Mouse (Mus musculus): ENCODE measurements around the gene Pde11a.
"Not testable (repeated sequence)": the region's sequence is repeated elsewhere in the genome, so short reads cannot be mapped to it uniquely, and the experiment has no call there.

Pde11a gene

DNA sequence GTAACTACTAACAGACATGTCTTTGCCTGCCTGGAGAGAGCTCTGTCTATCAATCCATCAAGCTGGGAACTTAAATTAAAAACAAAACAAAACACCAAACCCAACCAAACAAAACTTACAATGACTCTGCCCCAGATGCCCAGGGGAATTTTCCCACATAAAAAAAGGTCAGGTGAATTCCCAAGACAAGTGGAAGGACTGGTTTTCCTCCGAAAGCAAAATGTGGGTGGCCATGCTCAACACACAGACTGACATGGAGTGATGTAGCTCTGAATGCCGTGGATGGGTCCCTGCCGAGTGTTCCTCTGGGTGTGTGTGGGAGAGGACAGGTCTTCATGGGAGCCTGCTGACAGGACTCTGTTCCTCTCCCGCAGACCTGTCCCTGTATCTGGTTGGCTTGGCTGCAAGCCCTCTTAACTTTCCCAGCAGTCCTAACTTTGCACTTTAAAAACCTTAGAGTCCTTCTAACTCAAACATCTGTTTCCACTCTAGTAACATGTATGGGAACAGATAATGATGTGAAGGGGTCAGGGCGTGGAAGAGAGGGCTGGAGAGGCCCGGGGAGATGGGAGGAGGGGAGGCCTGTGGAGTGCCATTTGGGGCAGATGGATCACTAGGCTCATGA is 346.9 kb downstream of the Pde11a start:
- DNase-seq (ENCODE audit: low read depth, low spot score) = no peak

DNA sequence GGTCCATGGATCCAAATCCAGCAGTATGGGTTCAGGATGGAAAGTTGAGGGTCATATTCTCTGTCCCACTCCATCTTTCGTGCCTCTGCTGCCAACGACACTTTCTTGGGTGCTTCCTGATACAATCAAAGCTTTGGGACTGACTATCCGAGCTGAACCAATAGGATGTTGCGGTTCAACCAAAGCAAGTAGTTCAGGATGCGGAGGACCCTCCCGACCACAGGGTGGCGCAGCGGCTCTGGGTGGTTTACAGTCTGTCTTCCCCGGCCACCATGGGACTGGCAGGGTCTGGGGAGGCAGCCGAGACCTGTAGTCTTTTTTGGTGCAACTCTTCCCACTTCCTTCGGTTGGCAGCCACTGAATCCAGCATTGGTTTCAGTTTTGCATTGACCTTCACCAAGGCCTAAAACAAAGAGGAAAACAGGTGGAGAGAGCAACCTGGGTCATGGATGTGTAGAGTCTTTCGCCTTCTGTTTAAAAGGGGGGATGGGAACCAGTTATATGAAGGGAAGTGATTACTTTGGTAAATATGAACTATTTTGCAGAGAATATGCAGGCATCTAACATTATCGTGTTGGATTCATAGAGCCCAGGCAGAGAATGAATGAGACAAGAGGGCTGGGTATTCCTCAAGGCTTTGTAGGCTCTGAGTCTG is 347.6 kb downstream of the Pde11a start:
- DNase-seq (ENCODE audit: low read depth, low spot score) = peak; percentile 45

DNA sequence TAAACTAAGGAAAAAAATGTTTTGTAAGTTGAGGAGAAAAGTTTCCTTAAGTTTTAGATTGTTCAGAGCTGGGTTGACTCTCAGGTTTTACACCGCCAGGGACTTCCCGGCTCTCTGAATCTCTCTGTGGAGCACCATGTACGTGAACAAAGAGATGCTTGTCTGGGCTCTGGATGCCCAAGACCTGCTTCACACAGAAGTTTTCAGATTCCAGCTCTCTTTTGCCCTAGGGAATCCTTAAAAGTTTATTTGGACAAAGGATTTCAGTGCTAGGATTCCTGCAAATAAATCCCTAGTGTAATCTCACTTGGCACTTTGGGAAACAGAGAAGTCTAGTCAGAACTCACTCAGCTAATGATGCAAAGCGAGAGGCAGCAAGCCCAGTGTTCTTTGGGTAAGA is 348.9 kb downstream of the Pde11a start:
- no peak for DNase-seq (ENCODE audit: low read depth, low spot score)

DNA sequence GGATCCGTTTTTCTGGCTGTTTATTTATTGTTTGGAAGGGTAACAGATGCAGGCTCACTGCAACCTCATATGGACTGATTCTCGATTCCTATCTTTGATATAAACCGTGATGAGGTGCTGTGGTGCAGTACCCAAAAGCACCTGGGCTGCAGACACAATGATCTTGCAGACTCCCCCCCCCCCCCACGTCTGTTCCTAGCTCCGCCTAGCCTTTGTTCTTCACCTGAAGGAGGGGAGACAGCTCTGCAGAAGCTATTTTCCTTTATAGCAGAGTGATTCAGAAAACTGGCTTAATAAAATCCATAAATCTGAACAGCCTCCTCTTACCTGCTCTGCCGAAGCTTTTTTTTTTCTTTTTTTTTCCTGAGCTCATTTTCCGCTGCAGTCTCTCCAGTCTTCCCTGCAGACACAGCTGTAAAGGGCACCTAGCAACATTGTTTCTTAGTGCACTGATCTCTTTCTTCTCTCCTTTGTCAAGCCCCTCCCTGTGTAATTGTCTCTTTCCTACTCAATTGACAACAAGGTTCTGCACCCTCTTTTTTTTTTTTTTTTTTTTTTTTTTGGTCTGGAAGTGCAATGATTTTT is 349.7 kb downstream of the Pde11a start:
- DNase-seq (ENCODE audit: low read depth, low spot score) = peak; percentile 47

DNA sequence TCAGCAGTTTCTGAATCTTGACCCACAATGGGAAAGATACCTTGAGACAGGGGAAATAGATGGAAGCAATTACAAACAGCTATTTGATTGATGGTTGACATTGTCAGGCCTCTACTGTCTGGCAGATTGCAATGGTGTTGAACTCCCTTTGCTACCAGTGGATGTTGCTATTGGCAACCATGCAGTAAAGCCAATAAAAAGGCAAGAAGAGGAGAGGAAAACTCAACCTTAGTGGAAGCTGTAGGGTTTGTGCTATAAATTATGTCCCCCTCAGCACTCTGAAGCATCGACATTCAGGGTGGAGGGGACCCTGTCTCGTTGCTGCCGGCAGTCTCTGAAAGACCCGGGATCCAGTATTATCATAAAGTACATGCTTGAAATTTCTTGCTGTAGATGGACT is 350.2 kb downstream of the Pde11a start:
- DNase-seq (ENCODE audit: low read depth, low spot score) = peak; percentile 58

DNA sequence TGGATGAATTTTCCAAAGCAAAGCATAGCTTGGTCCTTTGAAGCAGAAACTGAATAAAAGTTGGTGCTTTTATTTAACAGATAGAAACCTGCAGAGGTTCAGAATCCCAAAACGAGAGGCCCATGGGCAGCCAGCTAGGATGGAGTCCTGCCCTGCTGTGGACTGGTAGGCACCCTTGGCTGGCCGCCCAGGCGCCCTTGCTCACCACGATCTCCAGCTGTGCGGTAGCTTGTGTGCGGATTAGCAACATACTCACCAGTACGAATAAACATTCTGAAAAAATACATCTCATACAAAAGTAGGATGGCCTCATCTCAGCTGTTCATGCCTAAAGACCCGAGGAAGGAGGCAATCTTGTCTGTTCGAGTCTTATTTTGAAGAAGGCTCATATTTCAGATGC is 350.8 kb downstream of the Pde11a start:
- DNase-seq (ENCODE audit: low read depth, low spot score) = no peak

DNA sequence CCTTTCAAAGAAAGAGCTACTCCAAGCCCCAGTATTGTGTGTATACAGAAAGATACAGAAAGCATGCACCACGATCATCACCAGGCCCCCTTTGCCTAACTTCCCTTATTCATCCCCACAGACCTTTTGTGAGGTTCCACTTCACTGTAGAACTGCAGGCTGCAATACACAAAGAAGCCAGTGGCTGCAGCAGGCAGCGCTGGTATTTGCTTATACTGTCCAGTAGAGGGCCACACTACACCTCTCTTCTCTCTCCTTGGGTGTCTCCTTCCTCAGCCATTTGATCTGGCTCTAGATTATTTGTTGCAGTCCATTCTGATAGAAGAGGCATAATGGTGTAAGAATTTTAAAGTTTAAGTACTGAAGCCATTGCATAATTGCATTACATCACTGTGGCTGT is 353.4 kb downstream of the Pde11a start:
- DNase-seq (ENCODE audit: low read depth, low spot score) = peak; percentile 89

DNA sequence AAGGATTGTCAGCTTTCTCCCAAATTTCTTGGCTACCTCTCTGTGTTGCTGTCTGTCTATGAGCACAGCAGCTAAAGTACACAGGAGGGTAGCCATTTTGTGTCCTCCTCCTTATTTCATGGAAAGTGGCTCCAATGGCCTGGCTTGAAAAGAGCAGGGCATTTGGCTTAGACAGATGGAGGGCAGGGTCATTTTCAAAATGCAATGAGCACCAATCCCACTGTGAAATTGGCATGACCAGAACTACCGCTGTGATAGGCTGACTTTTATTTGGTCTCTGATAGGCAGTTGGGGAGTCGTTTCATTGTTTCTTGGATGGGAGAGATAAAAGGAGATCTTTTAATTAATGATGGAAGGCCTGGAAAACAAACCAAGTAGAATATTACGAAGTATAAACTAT is 354.7 kb downstream of the Pde11a start:
- no peak for DNase-seq (ENCODE audit: low read depth, low spot score)

DNA sequence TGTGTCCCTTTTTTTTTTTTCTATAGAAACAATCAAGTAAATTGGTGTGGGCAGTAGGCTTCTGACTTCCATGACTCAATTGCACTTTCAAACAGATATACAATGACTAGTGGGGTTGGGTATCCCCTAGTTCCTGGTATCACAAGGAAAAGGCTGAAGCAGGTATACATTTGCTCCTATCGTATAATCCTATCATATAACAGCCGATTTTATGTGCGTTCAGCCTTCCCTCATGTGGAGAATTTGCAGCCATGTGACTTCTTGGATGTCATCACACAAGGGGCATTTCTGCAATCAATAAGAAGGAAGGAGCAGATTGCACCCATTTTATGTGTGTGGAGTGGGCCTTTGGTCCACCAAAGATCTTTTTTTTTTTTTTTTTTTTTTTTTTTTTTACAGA is 355.5 kb downstream of the Pde11a start:
- no peak for DNase-seq (ENCODE audit: low read depth, low spot score)

DNA sequence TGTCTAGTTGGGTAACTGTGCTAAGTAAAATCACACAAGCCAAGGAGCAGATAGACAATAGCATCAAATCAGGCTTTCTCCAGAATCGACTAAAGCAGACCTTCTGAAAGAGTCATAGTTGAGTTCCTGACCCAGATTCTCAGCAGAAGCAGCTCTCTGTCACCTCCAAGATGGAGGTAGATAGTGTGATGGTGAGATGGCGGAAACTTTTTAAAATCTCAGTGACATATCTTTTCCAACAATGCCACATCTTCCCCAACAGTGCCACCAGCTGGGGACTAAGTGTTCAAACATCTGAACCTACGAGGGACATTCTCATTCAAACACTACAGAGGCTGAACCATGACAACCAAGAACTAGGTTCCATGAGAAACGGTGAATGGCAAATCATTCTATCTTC is 355.9 kb downstream of the Pde11a start:
- no peak for DNase-seq (ENCODE audit: low read depth, low spot score)

DNA sequence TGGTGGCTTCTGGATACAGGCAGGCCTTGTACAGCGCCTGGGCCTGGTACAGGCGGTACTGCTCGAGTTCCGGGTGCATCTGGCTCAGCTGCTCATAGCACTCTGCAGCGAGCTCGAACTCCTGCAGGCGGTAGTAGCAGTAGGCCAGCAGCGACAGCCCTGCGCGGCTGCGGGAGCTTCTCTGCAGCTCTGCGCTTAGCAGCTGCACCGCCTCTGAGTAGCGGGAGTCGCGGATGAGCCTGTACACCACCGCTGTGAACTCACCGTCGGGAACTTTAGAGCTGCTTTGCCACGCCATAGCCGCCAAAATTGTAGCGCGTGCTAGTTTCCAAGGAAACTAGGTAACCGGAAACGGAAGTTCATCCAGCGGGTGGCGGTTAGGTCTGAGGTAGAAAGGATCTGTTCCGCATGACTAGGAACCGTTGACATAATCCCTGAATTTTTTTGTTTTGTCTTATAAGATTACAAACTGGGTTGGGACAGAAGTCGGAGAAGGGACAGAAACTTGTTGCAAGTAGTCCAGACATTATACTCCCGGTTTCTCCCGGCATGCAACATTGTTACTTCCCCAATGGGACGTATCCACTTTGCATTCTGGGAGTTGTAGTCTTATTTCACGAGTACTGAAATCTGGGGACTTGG is 357.0 kb downstream of the Pde11a start, which contains the start of gene Ttc30a1:
Ttc30a1 (minus strand) TSS at position 528 of the 642 bp plus-strand sequence.
- DNase-seq (ENCODE audit: low read depth, low spot score) = peak; percentile 92

DNA sequence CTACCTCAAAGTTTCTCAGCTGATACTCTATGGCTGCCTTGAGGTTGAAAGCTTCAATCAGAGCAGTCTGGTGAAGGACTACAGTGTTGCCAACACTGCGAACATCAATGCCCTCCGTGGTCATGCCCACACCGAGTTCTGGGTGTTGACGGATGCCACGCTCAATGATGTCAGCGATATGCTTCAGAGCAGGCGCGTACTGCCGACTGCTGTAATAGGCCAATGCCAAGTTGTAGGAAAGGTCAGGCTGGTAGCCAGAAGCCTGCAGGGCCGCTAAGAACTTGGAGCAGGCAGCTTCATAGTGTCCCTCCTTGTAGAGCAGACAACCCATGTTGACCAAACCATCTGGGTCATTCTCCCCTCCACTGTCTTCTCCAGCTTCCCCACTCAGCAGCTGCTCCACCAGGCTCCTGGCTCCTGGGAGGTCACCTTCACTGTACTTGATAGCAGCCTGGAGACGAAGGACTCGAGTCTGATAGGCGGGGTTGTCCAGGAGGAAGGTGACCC is 357.6 kb downstream of the Pde11a start:
- DNase-seq (ENCODE audit: low read depth, low spot score) = not testable (repeated sequence)

DNA sequence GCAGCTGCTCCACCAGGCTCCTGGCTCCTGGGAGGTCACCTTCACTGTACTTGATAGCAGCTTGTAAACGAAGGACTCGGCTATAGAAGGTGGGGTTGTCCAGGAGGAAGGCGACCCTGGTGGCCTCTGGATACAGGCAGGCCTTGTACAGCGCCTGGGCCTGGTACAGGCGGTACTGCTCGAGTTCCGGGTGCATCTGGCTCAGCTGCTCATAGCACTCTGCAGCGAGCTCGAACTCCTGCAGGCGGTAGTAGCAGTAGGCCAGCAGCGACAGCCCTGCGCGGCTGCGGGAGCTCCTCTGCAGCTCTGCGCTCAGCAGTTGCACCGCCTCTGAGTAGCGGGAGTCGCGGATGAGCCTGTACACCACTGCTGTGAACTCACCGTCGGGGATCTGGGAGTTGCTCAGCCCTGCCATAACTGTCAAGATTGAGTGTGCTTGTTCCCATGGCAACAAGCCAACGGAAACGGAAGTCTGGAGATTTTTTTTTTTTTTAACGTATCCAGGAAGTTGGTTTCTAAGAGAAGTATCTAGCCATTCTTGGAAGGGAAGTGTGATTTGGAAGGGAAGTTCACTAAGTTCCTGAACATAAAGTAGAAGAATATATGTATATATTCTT is 360.7 kb downstream of the Pde11a start, which contains the start of gene Ttc30a2:
Ttc30a2 (minus strand) TSS at position 419 of the 617 bp plus-strand sequence.
- peak; percentile 25 for DNase-seq (ENCODE audit: low read depth, low spot score)

DNA sequence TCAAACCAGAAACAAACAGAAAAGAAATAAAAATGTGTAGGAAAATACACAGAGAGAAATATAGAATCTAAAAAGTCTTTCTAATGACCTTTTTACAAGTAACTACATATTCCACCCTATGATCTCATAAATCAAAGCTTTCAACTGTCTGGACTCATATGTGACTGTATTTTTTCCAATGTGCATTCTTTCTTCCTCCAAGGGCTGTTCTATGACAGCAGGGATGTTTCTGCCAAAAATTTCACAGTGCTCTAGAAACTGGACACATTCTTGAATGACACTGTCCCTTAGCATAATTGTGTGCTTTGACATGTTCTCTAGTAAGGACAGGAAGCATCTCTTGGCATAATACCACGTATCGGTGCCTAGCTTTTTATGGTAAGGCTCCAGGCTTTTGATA is 362.5 kb downstream of the Pde11a start:
- not testable (repeated sequence) for DNase-seq (ENCODE audit: low read depth, low spot score)

DNA sequence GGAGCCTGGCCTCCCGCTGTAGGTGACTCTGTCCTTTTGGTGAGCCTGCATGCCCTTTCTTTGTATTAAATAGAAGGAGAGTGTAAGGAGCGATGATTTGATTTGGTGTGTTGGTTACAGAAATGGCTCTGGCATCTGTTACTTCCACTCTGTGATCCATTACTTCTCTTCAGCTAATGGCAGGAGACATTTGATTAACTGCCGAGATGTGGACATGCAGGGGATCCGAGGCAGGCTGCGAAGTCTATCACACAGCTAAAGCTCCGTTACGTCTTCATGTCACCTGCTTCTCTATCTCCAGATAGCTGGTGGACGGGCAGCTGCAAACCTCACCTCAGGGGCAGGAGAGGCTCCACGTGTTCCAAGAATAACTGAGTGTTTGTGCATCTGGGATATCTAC is 364.4 kb downstream of the Pde11a start:
- no peak for DNase-seq (ENCODE audit: low read depth, low spot score)

DNA sequence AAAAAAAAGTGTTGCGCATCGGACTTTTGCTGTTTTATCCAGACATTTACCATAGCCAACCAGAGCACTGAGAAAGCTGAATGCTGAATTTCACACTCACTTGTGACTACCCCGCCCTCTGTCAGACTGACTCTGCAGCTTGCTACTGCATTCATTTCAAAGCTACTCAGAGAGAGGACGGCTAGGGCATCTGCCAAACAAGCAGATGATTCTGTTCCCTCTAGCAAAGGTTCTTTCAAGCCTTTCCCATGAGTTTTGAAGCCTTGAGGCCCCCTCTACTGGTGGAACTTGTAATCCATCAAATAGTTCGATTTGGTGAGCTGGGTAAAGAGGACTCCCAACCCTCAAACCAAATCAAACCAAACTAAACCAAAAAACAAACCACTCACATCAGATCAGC is 373.6 kb downstream of the Pde11a start:
- peak; percentile 94 for DNase-seq (ENCODE audit: low read depth, low spot score)

DNA sequence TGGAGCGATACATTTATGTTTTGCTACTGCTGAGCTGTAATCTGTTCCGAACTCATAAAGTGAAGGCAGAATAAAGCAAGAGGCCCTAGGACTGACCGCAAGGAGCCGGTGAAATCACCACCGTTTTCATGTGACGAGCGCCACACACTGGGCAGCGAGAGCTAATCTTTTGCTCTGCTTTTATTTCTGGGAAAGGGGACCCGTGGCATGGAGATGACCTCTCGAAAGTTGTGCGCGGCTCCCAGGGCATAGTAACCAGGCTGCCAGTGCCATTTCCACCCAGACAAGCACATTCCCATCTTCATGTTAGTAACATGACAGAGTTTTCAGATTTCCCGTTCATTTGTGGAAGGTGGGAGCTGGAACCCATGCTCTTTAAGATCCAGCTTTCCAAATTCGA is 374.1 kb downstream of the Pde11a start:
- DNase-seq (ENCODE audit: low read depth, low spot score) = peak; percentile 74

DNA sequence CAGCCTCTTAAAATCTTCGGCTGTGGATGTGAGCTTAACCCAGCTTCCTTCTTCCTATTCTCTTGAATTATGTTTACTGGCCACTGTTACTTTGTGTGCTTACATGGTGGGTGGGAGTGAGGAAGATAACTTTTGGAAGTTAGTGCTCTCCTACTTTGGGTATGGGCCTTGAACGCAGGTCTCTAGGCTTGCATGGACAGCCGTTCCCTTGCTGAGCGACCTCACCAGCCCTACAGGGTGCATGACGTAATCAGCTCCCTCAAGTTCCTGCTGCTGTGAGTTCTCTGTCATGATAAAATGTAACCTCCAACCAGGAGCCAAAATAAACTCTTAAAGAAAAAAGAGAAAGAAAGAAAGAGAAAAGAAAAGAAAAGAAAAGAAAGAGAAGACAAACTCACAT is 374.5 kb downstream of the Pde11a start:
- DNase-seq (ENCODE audit: low read depth, low spot score) = no peak

DNA sequence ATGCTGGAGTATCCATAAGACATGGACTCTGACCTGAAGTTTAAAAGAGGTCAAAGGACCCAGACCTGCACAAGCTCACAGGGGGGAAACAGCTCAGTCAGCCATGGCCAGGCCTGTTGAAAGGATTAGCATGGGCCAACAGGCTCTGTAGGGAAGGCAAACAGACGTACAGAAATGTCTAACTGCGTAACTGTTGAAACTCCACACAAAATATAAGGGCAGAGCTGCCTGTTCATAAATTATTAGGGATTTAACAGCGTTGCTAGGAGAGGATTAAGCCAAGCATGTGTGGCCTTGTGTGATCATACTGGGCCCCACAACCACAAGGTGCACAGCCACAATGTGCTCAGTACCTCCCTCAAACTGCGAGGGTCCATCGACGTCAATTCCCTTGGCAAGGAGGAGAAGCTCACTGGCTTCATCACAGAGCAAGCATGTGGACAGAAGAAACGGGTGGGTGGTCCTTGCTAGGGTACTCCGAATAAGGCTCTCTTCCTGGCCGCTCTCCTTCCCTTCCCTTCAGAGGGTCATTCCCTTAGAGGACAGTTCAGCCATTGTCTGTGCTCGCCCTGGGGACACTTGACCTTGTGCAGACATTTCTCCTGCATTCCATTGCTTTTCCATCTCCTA is 375.2 kb downstream of the Pde11a start:
- DNase-seq (ENCODE audit: low read depth, low spot score) = no peak

DNA sequence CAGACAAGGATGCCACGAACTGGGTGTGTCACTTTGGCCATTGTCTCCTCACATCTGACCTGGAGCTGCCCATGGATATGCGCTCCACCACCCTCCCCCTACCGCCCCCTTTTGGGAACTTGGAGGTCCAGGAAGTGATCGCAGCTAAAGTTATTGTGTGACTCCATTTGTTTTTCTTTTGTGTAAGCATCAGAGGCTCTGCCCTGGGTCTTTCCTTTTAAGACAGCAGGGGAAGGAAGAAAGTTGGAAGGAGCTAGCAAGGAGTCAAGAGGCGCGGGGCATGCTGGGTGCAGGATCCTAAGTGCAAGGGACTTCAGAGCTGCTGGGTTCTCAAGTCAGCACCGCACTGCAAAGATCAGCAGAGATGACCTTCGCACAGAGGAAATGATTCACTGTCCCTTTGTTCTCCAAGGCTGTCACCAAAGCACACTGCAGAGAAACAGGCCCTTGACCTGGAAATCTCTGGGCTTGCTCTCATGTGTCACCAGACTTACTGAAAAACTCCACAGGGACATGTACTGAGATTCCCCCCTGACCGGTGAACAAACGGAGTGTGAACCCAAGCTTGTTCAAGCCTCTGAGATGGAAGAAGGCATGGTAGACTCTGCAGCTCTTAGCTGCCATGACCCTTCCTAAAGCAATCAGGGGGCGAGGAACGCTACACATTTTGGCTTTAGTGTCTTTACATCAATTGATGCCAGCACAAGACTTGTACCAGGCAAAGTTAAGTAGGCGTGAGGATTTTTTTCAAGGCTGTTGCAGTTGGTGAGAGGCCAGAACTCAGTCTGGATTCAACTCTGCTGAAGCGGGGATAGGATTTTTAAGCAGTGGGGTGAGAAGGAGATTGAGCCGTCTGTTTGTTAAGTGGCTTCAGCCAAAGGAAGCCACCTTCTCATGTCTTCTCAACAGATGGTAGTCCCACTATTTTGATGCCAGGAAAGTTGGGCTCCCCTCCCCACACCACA is 377.9 kb downstream of the Pde11a start:
- DNase-seq (ENCODE audit: low read depth, low spot score) = peak; percentile 80
